Mouse (Mus musculus) retina, adult 2 months (tissue): Measurements from ENCODE around the gene Rasgef1b.

Source experiments
- DNase-seq: peaks from one replicate; pipeline ENCODE4 v3.0.0-alpha.2; 2012; ENCODE audit warnings: low read depth, low spot score

Gene Rasgef1b

GRCm38 (mm10) chr5:99292287-99292851 is 436.5 kb downstream of the Rasgef1b start:
- no peak for DNase-seq

- no peak for DNase-seq
Measured at GRCm38 (mm10) chr5:99291084-99291830, 437.6 kb downstream of the Rasgef1b start.

DNA sequence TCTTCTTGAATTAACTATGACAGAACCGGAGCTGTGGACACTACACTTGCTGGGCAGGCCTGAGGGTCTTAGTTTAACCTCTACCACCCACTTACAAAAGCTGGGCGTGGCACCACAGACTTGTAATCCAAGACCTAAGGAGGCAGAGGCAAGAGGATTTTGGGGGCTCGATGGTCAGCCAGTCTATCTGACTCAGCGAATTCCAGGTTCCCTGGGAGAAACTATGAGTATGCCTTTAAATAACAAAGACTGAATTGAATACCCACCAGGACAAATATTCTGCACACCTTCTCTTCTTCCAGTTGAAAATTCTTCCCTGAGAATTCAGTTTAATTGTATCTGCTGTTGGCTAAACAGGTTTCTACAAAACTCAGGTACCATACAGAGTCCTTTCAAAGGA is 440.6 kb downstream of the Rasgef1b start:
- DNase-seq, result no peak

GRCm38 (mm10) chr5:99287647-99288185 is 441.1 kb downstream of the Rasgef1b start:
- no peak for DNase-seq

DNA sequence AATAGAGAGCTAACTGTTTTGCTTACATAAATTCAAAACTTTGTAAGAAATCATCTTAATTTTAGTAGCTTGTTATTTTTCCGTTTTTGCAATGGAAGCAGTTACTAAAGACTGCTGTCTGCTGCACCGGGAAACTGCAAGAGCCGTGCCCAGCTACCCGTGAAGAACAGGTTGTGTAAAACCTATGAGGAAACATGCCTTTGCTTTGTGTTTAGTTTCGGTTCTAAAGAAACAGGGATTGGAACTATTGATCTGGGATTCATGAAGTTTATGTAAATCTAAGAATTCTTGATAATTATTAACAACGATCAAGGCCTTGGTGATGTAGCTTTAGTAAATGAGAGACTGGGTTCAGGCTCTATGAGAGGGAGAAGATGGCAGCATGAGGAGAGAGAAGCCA is 442.3 kb downstream of the Rasgef1b start:
- DNase-seq, result no peak

DNA sequence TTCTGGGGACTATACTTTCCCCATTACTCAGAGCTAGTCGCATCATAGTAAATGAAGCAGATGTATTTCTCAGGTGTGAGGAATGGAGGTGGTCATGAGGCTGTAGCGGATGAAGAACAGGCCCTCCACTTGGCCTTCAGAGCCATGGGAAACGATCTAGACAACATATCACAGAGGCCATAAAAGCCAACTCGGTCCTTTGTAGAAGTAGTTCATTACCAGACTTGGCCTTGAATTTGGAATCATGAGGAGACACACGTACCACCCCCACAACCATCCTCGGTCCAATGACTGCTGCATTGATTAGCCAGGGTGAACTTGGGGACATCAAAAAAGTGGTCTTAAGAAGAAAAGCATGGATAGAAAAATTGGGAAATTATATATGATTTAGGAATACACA is 442.8 kb downstream of the Rasgef1b start:
- DNase-seq, result no peak

DNA sequence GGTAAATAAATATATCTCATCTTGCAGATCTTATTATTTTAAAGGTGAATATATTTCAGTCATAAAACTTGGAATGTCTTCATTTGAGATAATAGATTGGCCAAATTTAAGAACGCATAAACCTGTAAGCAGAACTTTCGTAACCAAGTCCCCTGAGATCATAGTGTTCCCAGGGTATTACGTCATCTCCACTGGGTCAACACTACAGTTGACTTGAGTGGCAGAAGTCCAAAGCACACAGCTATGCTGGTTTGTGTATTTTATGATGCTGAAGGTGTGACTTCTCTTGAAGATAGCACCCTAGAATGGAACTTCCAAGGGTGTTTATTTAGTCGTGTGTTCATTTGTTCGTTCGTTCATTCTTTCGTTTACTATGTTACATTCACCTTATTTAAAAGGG is 444.5 kb downstream of the Rasgef1b start:
- DNase-seq, result no peak

DNA sequence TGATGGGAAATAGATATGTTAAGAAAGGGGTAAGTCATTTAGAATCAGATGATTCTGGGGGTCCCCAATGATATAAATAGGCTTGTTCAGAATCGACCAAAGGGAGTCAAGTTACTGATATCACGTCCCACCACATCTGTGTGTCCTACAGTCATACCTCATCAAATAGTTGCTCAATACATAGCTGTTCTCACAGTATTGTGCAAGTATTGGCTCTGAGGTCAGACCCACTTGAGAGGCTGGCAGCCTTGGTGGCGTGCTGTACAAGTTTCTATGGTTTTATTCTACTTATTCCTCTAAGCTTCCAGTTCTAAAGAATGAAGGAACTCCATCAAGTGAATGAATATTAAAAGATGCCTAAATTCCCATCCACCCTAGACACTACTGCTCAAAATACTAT is 445.2 kb downstream of the Rasgef1b start:
- DNase-seq, result no peak

GRCm38 (mm10) chr5:99280536-99280935 is 448.3 kb downstream of the Rasgef1b start:
- DNase-seq, result no peak

- no peak for DNase-seq
Measured at GRCm38 (mm10) chr5:99279016-99279757, 449.7 kb downstream of the Rasgef1b start.

DNA sequence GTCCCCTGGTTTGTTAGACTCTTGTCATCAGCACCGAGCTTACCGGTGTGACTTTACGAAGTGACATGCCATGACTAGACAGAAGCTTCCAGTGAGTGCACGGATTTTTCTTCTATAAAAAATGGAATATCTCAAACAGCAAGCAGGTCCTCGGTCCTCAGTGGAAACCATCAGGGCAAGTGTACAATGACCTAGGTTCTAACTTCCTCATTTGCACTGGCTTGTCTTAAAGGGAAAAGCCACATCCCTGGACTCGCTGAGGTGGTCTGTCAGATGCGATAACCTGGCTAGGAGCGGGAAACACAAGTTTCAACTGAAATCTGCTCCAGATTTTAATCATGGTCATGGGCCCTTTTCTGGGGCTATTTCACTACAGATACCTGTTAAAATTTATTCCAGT is 450.5 kb downstream of the Rasgef1b start:
- DNase-seq, result no peak

DNA sequence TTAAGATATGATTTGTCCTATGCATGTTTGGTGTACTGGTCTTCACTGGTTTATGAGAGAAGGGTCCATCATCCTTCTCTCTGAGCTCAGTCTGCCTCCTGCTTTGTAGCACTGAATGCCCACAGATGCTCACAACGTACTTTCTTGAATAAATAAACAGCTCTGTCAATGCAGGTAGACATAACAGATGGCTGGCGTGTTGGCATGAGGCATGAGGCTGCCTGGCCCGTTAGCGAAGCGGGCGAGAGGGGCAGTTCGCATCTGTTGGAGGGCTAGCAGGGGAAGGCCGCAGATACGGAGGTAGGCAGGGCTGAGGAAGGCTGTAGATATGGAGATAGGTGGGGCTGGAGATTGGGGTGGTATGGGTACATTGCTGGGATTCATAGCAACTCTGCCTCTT is 451.3 kb downstream of the Rasgef1b start:
- no peak for DNase-seq

GRCm38 (mm10) chr5:99274119-99274563 is 454.7 kb downstream of the Rasgef1b start:
- no peak for DNase-seq

GRCm38 (mm10) chr5:99271531-99271930 is 457.3 kb downstream of the Rasgef1b start:
- no peak for DNase-seq

DNA sequence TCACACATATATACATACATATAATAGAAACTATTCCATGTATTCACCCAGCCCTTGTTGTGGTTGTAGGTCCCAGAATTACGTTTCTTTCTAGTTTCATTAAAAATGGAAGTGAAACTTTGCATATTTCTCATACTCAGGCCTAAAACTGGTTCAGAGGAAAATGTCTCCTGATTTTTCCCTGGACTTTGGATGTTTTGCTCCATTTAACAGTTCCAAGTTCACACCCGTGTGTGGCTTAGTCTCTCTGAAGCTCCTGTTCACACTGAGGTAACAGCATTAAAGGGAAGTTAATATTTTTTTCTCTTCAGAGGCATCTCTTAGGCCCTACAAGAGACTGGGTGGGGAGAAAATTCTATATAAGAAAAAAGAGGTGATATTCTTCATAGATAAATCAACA is 459.7 kb downstream of the Rasgef1b start:
- DNase-seq, result no peak

GRCm38 (mm10) chr5:99267338-99267737 is 461.5 kb downstream of the Rasgef1b start:
- DNase-seq, result no peak

DNA sequence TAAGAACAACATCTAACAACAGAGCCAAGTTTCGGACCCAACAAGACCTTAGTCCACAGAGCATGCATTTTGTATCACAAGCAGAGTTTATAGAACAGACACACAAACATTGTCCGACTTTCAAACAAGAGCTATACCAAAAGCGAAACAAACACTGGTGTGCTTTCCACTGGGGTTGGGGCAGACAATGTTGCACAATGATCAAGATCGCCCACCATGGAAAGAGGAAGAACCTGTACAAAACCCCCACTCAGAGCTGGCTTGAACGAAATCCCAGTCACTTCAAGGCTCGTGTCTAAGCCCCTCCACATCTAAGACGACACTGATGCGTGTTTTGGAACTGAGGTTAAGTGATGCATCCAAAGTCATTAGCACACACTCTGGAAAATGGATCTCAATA is 462.6 kb downstream of the Rasgef1b start:
- no peak for DNase-seq

DNA sequence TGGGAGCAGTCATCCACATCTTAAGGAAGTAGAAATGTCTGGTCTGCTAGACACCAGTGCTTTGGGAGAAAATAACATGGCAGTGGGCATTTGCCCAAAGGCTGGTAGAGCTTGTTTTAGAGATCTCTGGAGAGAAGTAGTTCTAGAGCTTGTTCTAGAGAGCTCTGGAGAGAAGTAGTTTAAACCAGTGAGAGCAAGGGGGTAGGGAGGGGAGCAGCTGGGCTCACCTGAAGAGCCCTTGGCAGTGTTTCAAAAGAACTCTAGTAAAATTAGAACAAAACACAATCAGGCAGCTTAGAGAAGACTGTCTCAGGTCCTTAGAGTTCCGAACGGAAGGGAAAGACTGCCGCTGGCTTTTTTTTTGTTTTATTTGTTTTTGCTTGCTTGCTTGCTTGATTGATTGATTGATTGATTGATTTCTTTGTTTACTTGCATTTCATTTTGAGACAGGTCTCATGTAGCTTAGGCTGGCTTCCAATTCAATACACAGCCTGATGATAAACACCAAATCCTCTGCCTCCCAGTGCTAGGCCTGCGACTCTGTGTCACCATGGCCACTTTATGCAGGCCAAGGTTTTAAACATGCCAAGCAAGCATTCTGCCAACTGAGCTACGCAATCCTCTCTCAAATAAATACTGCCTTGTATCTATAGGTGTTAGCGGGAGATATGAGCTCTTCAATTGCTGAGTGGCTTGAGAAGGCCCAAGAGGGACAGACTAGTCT is 466.5 kb downstream of the Rasgef1b start:
- DNase-seq, result no peak

DNA sequence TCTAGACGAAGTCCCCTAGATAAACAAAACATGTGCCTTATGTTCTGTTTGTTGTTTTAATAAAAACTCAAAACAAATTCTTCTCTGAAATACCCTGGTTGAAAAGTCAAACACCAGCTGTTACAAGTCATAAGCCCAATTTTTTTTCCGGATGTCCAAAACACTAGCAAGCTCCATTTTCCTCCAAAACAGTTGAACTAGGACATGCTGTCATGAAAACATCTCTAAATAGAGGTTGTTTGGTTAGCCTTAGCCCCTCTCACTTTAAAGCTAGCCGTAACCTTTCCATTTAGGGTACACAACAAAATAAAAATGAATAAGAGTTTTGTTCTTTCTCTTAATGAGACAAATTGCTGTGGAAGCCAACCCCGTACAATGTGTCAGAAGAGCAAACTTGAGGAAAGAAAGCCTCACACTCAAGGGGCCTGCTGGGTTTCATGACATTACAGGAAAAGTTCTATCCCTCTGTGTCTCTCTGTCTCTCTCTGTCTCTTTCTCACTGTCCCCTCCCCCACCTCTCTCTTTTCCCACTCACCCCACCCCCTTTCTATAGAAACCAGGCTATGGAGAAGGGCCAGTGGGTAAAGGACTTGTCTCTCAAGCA is 467.6 kb downstream of the Rasgef1b start:
- DNase-seq, result no peak

- no peak for DNase-seq
Measured at GRCm38 (mm10) chr5:99258003-99258500, 470.8 kb downstream of the Rasgef1b start.
